11 mouse cellular contexts compared by ENCODE assay signal in the genomic region with DNA sequence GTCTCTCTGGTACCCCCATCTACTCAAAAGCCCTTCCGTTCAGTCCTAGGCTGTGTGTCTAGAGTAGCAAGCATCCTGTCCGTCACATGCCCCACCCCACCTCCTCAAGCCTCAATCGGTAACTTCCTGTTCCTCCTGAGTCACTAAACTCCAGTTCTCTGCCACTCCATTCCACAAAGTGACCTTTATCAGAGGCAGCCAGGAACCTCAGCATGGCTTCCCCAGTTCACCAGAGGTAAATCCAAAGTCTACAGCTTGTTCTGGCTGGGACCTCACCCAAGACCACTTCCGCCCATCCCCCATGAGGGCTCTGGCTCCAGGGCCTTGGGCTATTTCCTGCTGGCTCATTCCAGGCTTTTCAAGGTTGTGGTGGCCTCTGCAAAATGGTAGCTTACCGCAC. TPM values are rescaled to one million over a fixed set of nuclear protein-coding genes. Genes with fewer than 3 reads are reported as not detected.
DNase-seq lines count a peak whose midpoint lies in the region; ATAC-seq and TF ChIP-seq lines count a peak whose summit lies in the region.
"Had no signal": no experiment of that assay in that cellular context is flagged by ENCODE, and none has a peak within 500 bp of the region (broad histone marks: within the 10 kb centered on the region; RNA-seq: fewer than 3 reads in every experiment).

No protein-coding gene starts in this region.

- peak overlapping the region; percentile 18; the same call in 1 of the 2 replicates for H3K27ac ChIP-seq in heart, adult 2 months
- H3K27ac ChIP-seq in heart, postnatal 0 days (ENCODE audit: low read depth) = peak overlapping the region; percentile 33
- H3K27ac ChIP-seq: hindbrain, embryonic 15.5 days had no signal

- no peaks in the 10 kb centered on the region for H3K36me3 ChIP-seq in heart, adult 2 months (ENCODE audit: control insufficient read depth, insufficient read depth, low read length)
- peaks cover 77% of the 10 kb centered on the region for H3K36me3 ChIP-seq in G1E (replicated peaks)
- H3K36me3 ChIP-seq in heart, postnatal 0 days (replicated peaks; ENCODE audit: control insufficient read depth, insufficient read depth, low read length) = no peaks in the 10 kb centered on the region; the same call in 1 of the 2 replicates

- ATAC-seq in G1E (ENCODE audit: extremely low read depth, insufficient number of reproducible peaks, low FRiP score, poor library complexity, severe bottlenecking) = peak; percentile 40; the same call in 1 of the 2 replicates
- 0 out of 2 replicates have a peak, but pooled peaks have one; percentile 21 for ATAC-seq in heart, postnatal 0 days (ENCODE audit: insufficient read depth, low read depth)
- ATAC-seq in megakaryocyte, adult 5-6 weeks (ENCODE audit: poor library complexity, severe bottlenecking) = peak; percentile 60
- ATAC-seq in frontal cortex, adult (ENCODE audit: low TSS enrichment) = no peak

- no peak overlapping the region for H3K4me2 ChIP-seq in heart, postnatal 0 days (ENCODE audit: low read depth, low read length)
- H3K4me2 ChIP-seq: hindbrain, embryonic 15.5 days had no signal

- 0 out of 2 replicates have a peak, but pooled peaks have one; percentile 50 for TF ChIP-seq EP300 in heart, adult 2 months (IDR thresholded peaks at IDR 0.05; ENCODE audit: insufficient read depth, low read depth, low read length)
- TF ChIP-seq EP300 in heart, postnatal 0 days (IDR thresholded peaks at IDR 0.05; ENCODE audit: low read depth) = no peak

- no peak overlapping the region for H3K4me3 ChIP-seq in heart, adult 2 months
- peak overlapping the region; percentile 35; the same call in 1 of the 2 replicates for H3K4me3 ChIP-seq in G1E (ENCODE audit: low read depth, low read length)
- no peak overlapping the region for H3K4me3 ChIP-seq in heart, postnatal 0 days (ENCODE audit: low read depth, low read length)
- H3K4me3 ChIP-seq: erythroblast, embryonic 14.5 days; hindbrain, embryonic 15.5 days had no signal

- H3K9ac ChIP-seq in heart, adult 2 months (ENCODE audit: low read depth, low read length) = no peak overlapping the region
- no peak overlapping the region for H3K9ac ChIP-seq in heart, postnatal 0 days (replicated peaks; ENCODE audit: low read depth, low read length)
- H3K9ac ChIP-seq: hindbrain, embryonic 15.5 days had no signal

- WGBS in heart, adult 2 months = 43% methylated on average over 5 of the region's 5 CpGs
- 59% methylated on average over 5 of the region's 5 CpGs for WGBS in heart, postnatal 0 days

- H3K4me1 ChIP-seq in heart, adult 2 months (ENCODE audit: control insufficient read depth, insufficient read depth, low read length) = no peaks in the 10 kb centered on the region; the same call in 1 of the 2 replicates
- peaks cover 92% of the 10 kb centered on the region for H3K4me1 ChIP-seq in G1E (ENCODE audit: insufficient read depth, low read depth, low read length)
- peaks cover 20% of the 10 kb centered on the region; the same call in 1 of the 2 replicates for H3K4me1 ChIP-seq in heart, postnatal 0 days (ENCODE audit: control insufficient read depth, insufficient read depth)

- DNase-seq in heart, adult 2 months = peak; percentile 48 to 68
- no peak for DNase-seq in heart, postnatal 25 days (ENCODE audit: low spot score)
- no peak for DNase-seq in G1E (ENCODE audit: low spot score)
- no peak for DNase-seq in heart, postnatal 0 days (ENCODE audit: low spot score)
- no peak for DNase-seq in ovary, postnatal 10 days (ENCODE audit: low spot score)
- DNase-seq in Muller cell, postnatal 12 days (ENCODE audit: inconsistent ontology term) = no peak
- DNase-seq: cerebellum, adult 8-10 months had no signal

- no peaks in the 10 kb centered on the region for H3K27me3 ChIP-seq in heart, adult 2 months (ENCODE audit: control insufficient read depth, insufficient read depth, low read length)
- no peaks in the 10 kb centered on the region for H3K27me3 ChIP-seq in G1E (ENCODE audit: insufficient read depth, low read length)
- H3K27me3 ChIP-seq in heart, postnatal 0 days (ENCODE audit: control insufficient read depth, insufficient read depth, low read length) = no peaks in the 10 kb centered on the region
- H3K27me3 ChIP-seq: hindbrain, embryonic 15.5 days had no signal

- no peak for TF ChIP-seq CTCF in heart, adult 2 months (IDR thresholded peaks at IDR 0.05)
- no peak for TF ChIP-seq CTCF in G1E (IDR thresholded peaks at IDR 0.05; ENCODE audit: low read depth, low read length)
- TF ChIP-seq CTCF in heart, postnatal 0 days (IDR thresholded peaks at IDR 0.05; ENCODE audit: low read depth) = no peak

- H3K9me3 ChIP-seq in G1E (replicated peaks) = no peaks in the 10 kb centered on the region
- no peaks in the 10 kb centered on the region for H3K9me3 ChIP-seq in heart, postnatal 0 days (replicated peaks; ENCODE audit: control insufficient read depth, low read length)
- H3K9me3 ChIP-seq: hindbrain, embryonic 15.5 days had no signal

- no peak for TF ChIP-seq POLR2A in heart, adult 2 months (IDR thresholded peaks at IDR 0.05; ENCODE audit: insufficient read depth, low read depth, low read length)

- intact Hi-C loops in heart, adult 2 months (cut with DNase I) = no loop called here
- intact Hi-C loops in heart, postnatal 25 days (cut with DNase I) = no loop called here

- no peaks in the 10 kb centered on the region; the same call in 1 of the 2 replicates for H3K79me2 ChIP-seq in heart, adult 2 months (replicated peaks; ENCODE audit: control insufficient read depth, insufficient read depth, low read length)

RNA-seq across cellular contexts. Expression of a gene that starts 6.1 kb away (rescaled TPM):
- 10 to 100 TPM; 47.2 to 48.1 TPM for total RNA-seq in heart, adult 2 months (2021)
- 66.6 and 67.4 TPM in 2 replicates for polyA plus RNA-seq in heart, adult 2 months (2012; rRNA removed)
- total RNA-seq in heart, postnatal 25 days (2021) = 10 to 100 TPM; 64.5 to 69.1 TPM
- total RNA-seq in G1E (2014; fragmentation: Nextera tagmentation) (138 and 139 TPM in 2 replicates), G1E (2017) (264 and 287 TPM in 2 replicates)
- 54.1 and 96.4 TPM in 2 replicates for polyA plus RNA-seq in G1E (2012)
- total RNA-seq in heart, postnatal 0 days (2014; rRNA removed; ENCODE audit: low replicate concordance) = 149 and 162 TPM in 2 replicates
- polyA plus RNA-seq in heart, postnatal 0 days (2015; fragmentation: Nextera tagmentation; extraction: Ambion mirVana) = 77.3 and 82.9 TPM in 2 replicates
- 51.1 and 66.3 TPM in 2 replicates for total RNA-seq in megakaryocyte, adult 5-6 weeks (2015)
- 90.5 and 94.6 TPM in 2 replicates for total RNA-seq in megakaryocyte, adult 5-6 weeks (2017)

Comparison
In these comparisons a context has a peak if more than half of its experiments do, and no peak if none do; other contexts are left out.
1. DNase-seq: peak in heart, adult 2 months (2 of 2); none in heart, postnatal 25 days (single experiment), G1E (single experiment), heart, postnatal 0 days (single experiment), ovary, postnatal 10 days (single experiment) and Muller cell, postnatal 12 days (single experiment).